Mouse (Mus musculus) heart, adult 10 weeks (tissue): ENCODE measurements around the gene Mrtfb. TPM values are rescaled to one million over a fixed set of nuclear protein-coding genes. Genes with fewer than 3 reads are reported as not detected.

Experiments
- polyA plus RNA-seq: library from polyadenylated mRNA; stranded (reverse); fragments of 350-450 nt; fragmentation: Illumina TruSeq; extraction: RNeasy Lipid Tissue Mini Kit (QIAGEN cat#74804); gene quantifications from one replicate; pipeline ENCODE4 v1.2.3, GENCODE M21; 2014; ENCODE audit warnings: low read depth, low replicate concordance

Mrtfb gene
- polyA plus RNA-seq, result 12.0 TPM

GRCm38 (mm10) chr16:13255855-13256635 lies at the start of gene Mrtfb:
Gene Mrtfb, plus strand, starts transcription at chr16:13256481.

Other genes starting within 250 kb of the Mrtfb start
- gene Ercc4, start 146.8 kb upstream of the Mrtfb start, polyA plus RNA-seq, result 6.8 TPM